Mouse (Mus musculus) regulatory T cell (primary cell): ENCODE measurements around the gene Mpdz.

ENCODE experiments used
- in situ Hi-C: fragments of 300-600 bp; cut with MboI, MseI; formaldehyde crosslinking; loops from one replicate; pipeline ENCODE4 v1.15.1; 2025; ENCODE audit warnings: high pct_unique_total_duplicates

Mpdz gene

GRCm38 (mm10) chr4:81442078-81442981 lies at the start of gene Mpdz:
Gene Mpdz (minus strand): TSS chr4:81442815.
- in situ Hi-C loops, result no loop called here

- in situ Hi-C loops, result no loop called here
Observed at GRCm38 (mm10) chr4:81490556-81490955, 47.9 kb upstream of the Mpdz start.

- in situ Hi-C loops, result no loop called here
Observed at GRCm38 (mm10) chr4:81484603-81485002, 42.0 kb upstream of the Mpdz start.

GRCm38 (mm10) chr4:81483887-81484602 lies 41.4 kb upstream of the Mpdz start:
- in situ Hi-C loops, result no loop called here

GRCm38 (mm10) chr4:81483159-81483558 lies 40.5 kb upstream of the Mpdz start:
- in situ Hi-C loops, result no loop called here

GRCm38 (mm10) chr4:81466821-81467220 lies 24.2 kb upstream of the Mpdz start:
- in situ Hi-C loops, result no loop called here

- in situ Hi-C loops, result no loop called here
Observed at GRCm38 (mm10) chr4:81465172-81465571, 22.6 kb upstream of the Mpdz start.

GRCm38 (mm10) chr4:81462253-81462652 lies 19.6 kb upstream of the Mpdz start:
- in situ Hi-C loops, result no loop called here

- in situ Hi-C loops, result no loop called here
Observed at GRCm38 (mm10) chr4:81458921-81459320, 16.3 kb upstream of the Mpdz start.

GRCm38 (mm10) chr4:81453806-81454205 lies 11.2 kb upstream of the Mpdz start:
- in situ Hi-C loops, result no loop called here

- in situ Hi-C loops, result no loop called here
Observed at GRCm38 (mm10) chr4:81452183-81452582, 9.6 kb upstream of the Mpdz start.

- in situ Hi-C loops, result no loop called here
Observed at GRCm38 (mm10) chr4:81449413-81449812, 6.8 kb upstream of the Mpdz start.

GRCm38 (mm10) chr4:81443566-81443965 lies 951 bp upstream of the Mpdz start:
- in situ Hi-C loops, result no loop called here

GRCm38 (mm10) chr4:81433961-81434360 lies 8.7 kb downstream of the Mpdz start:
- in situ Hi-C loops, result no loop called here

GRCm38 (mm10) chr4:81430826-81431225 lies 11.8 kb downstream of the Mpdz start:
- in situ Hi-C loops, result no loop called here

GRCm38 (mm10) chr4:81430105-81430504 lies 12.5 kb downstream of the Mpdz start:
- in situ Hi-C loops, result no loop called here

- in situ Hi-C loops, result no loop called here
Observed at GRCm38 (mm10) chr4:81429670-81430069, 12.9 kb downstream of the Mpdz start.

GRCm38 (mm10) chr4:81423556-81423955 lies 19.1 kb downstream of the Mpdz start:
- in situ Hi-C loops, result no loop called here

- in situ Hi-C loops, result no loop called here
Observed at GRCm38 (mm10) chr4:81421621-81422020, 21.0 kb downstream of the Mpdz start.

GRCm38 (mm10) chr4:81415324-81416026 lies 27.1 kb downstream of the Mpdz start:
- in situ Hi-C loops, result no loop called here

- in situ Hi-C loops, result no loop called here
Observed at GRCm38 (mm10) chr4:81414684-81415323, 27.8 kb downstream of the Mpdz start.

- in situ Hi-C loops, result no loop called here
Observed at GRCm38 (mm10) chr4:81396883-81397282, 45.7 kb downstream of the Mpdz start.
